Mouse (Mus musculus): Measurements from ENCODE around the gene Gnl2.

- TF ChIP-seq CTCF (IDR thresholded peaks at IDR 0.05; ENCODE audit: low read depth) (no peak), EP300 (IDR thresholded peaks at IDR 0.05; ENCODE audit: low read depth) (no peak)
These were observed 26.1 kb upstream of the Gnl2 start for GRCm38 (mm10) chr4:124990325-124990724.

Data from liver, embryonic 14.5 days (tissue).